Mouse (Mus musculus): ENCODE data around the gene Golga5. TPM values are rescaled to one million over a fixed set of nuclear protein-coding genes. Genes with fewer than 3 reads are reported as not detected.

The Golga5 gene
- 35.0 and 40.2 TPM in 2 replicates for polyA plus RNA-seq (2012; rRNA removed)

DNA sequence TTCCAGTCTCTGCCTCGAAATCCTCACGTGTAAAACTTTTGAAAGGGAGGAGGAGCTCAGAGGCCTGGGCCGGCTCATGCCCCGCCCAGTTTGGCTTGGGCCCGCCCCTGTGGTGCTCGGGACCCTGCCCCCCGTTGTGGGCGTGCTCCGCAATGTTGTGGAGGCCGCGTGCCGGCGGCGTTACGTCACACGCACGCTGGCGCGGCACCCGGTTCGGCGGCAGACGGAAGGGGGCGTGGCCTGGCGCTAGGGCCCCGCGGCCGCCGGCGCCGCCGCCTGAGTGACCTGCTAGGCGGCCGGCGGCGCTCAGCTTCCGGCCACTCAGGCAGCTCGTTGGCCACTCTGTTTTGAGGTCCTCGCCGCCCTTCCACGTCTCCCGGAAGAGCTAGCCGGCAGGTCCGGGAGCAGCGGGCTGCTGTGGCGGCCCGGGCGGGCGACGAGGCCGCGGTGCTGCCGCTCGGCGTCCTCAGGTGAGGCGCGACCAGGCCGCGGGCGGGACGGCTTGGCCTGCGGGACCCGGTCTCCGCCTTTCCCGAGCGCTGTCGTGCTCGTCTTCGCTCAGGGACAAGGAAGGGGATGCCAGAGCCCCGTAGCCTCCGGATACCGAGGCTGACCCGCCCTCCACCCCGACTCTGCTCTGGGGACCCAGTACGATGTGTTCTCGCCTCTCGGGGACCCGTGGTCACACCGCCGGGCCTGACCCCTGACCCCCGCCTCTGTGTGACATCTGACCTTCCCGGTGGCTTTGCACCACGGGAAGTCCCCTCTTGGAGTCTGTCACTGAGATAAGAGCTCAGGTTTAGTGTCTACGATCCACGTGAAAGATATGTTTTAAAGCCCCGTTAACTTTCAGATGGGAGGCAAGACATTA is at the start of gene Golga5:
TSS of gene Golga5 (plus strand) at position 242 of the 871 bp plus-strand sequence.
- peak; percentile 97 for DNase-seq (ENCODE audit: low spot score)

DNA sequence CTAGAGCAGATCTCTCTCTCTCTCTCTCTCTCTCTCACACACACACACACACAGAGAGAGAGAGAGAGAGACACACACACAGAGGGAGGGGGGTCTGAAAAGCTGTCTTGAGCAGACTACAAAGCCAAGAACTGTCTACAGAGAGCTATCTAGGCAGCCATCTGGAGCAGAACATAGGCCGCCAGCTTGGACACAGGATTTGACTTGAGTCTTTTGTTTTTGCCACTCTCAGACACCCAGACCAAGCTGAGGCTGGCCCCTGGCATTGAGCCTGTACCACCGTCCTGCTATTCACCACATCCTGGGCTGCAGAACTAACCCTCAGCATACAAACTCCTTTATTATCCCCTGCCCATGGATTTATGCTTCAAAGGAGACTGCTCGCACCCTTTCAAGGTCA is 49.4 kb upstream of the Golga5 start:
- DNase-seq (ENCODE audit: low spot score), result no peak

DNA sequence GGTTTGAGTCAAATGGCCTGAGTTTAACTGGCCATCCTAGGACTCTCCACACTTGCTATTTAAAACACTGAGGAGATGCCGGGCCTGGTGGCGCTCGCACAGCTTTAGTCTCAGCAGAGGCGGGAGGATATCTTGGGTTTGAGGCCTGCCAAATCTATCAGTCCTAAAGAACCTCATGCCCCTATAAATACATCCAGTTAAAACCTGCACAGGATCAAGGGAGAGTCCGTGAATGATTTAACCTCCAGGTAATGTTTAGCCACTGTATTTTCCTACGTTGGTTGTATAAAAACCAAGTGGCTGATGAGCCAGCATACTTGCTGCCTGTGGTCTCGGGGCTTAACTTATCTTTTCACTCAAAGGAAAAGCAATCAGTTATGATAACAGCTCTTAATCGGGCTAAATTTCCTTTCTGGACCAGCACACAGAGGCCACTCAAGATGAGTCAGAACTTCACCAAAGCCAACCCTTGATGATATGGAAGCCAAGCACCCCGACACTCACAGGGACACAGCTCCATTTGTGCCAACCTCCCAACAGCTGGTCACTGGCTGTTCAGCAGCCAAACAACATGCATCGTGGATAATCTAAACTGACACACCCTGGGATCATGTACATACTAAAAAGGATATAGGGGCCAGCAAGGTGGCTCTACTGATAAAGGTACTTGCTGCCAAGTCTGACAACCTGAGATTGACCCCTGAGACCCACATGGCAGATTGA is 48.6 kb upstream of the Golga5 start:
- no peak for DNase-seq (ENCODE audit: low spot score)

DNA sequence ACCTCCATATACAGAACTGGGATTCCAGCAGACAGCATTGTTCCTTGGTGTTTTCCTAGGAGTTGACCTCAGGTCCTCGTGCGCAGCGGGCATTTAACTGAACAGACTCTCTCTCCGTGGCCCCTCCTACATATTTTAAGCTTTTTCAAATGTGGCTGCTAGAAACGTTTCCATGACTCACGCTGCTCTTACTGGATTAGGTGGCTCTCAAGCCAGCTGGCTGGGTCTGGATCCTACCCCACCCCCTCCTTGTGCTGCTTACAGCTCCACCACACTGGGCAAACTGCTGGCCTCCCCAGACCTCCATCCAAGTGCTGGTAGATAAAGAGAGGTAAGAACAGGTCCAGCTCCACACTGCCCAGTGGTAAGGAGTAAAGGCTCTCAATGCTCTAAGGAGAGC is 46.9 kb upstream of the Golga5 start:
- no peak for DNase-seq (ENCODE audit: low spot score)

DNA sequence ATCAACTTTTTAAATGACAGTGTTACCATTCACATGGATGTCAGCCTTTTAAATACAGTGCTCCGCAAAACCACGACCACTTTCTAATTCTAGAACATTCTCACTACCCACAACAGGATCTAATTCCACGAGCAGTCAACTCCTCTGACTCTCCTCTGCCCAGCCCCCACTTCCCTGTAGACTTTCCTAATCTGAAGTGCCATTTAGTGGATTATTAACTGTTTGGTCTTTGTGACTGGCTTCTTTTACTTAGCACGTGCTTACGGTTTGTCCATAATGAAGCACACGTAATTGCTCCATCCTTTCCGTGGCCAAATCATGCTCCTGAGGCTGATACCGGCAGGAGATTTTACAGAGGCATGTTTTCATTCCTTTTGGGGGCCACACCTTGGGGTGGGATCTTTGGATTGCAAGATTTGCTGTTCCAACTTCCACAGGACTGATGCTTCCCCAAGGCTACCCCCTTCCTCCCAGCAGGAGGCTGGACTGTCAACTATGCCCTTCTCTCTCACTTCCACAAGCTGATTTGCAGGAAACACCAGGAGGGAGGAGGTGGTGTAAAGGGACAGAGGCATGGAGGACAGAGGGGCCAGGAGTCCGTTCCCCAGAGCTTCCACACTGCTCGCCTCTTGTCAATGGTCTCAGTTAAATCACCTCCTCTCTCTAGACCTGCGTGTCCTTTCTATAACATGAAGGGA is 46.2 kb upstream of the Golga5 start:
- DNase-seq (ENCODE audit: low spot score), result no peak

DNA sequence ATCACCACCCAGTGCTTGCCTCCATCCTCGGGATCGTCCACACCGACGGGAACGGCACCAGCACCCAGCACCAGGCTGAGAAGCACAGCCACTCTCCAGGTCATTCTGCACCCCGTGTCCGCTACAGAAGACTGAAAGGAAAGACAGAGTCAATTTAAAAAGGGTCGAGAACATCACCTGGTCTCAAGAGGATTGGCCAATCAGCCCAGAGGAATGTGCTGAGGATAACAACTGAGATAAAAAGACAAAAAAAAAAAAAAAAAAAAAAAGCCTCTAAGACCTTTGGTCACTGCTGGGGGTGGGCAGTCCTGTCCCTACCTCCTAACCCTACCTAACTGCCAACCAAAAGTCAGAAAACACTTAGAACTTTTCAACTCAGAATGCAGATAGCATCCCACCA is 45.3 kb upstream of the Golga5 start:
- no peak for DNase-seq (ENCODE audit: low spot score)

DNA sequence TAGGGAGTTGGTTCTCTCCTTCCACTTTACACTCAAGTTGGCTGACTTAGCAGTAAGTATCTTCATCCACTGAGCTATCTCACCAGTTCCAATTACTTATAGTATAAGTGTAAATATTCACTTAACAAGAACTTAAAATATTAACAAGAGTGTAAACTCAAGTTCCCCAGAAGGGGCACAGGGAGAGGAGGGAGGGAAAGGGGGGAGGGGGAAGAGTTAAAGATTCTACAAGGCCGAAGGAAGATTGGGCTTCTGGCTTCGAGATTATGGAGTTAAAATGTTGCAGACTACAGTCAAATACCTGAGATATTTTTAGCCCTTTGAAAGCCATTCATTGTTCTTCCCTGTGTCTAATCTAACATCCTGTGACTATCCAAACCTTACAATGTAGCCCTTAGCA is 44.5 kb upstream of the Golga5 start:
- no peak for DNase-seq (ENCODE audit: low spot score)

DNA sequence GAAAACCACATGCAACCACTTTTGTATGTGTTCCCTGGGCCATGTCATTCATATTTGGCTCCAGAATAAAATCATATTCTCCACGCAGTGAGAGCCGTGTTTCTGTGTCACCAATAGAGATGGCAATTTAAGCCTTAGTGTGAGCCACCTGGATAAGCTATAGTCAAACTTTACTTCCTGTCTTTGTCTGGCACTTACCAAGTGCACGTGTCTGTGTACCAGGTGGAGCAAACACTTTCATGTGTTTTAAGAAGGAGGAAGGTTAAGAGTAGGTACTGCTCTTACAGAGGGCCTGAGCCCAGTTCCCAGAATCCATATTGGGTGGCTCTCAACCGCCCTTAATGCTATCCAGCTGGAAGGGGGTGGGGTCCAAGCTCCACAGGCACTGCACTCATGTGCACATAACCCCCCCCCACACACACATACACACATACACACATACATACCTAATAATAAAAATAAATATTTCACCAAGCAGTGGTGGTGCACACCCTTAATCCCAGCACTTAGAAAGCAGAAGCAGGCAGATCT is 43.8 kb upstream of the Golga5 start:
- DNase-seq (ENCODE audit: low spot score), result no peak

DNA sequence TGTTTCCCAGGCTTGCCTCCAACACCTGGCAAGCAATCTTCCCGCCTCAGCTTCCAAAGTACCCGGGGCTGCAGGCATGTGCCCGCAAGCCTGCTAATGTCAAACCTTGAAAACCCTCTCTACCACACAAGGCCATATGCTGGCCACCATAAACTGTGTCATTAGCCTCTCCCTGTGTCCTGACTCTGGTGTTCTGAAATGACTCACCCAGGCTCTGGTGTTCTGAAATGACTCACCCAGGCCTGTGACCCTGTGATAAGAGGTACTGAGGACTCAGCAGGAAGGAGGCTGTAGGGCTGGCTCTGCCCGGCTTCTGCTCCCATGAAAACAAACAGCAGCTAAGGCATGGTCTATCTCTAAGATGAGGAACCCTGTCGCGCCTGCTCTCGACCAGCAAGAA is 42.6 kb upstream of the Golga5 start:
- DNase-seq (ENCODE audit: low spot score), result no peak

DNA sequence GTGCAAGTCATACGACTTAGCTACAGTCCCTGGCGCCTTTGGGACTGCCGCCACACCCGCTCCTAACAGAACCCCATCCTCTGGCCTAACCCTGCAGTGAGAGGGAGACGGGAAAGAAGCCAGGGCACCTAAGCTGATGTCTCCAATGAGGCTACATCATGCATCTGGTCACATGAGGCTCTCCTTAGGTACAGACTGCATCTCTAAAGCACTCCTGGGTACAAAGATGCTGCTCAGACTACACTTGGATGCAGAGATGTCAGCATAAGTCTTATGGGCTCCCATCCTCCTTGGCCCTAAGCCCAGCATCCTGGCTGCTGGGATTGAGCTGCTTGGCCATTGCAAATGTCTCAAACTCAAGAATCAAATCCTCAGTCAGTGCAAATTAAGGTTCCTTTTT is 39.3 kb upstream of the Golga5 start:
- no peak for DNase-seq (ENCODE audit: low spot score)

DNA sequence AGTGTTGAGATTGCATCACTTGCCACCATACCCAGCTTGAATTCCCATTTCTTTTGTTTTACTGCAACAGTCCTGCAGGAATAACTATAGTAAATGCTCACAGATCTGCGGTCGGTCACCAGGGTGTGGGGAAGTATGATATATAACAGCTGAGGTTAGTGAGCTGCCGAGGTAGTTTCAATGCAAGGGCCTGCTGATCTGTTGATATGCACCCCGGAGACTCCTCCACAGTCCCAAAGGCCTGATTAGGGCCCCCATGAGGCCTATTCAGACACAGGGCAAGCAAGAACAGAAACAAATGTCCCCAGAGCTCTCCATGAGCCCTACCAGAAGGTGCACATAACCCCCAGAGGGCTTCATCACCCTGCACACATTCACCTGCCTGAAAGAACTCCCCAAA is 38.7 kb upstream of the Golga5 start:
- no peak for DNase-seq (ENCODE audit: low spot score)

DNA sequence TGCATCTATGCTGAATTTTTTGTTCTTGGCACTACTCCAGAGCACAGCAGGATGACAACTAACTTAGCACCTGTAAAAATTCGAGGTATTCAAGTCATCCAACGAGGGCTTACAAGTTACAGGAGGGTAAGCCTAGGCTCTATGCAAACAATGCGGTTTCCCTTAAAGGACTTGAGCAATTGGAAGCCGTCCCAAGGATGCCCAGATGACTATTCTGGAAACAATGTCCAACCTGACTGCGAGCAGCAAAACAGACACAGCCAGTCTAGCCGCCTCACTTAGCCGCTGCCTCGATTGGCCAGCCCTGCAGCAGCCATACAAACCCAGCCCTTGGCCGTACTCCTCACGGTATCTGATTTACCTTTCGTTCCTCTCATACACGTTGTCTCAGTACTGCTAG is 36.7 kb upstream of the Golga5 start:
- no peak for DNase-seq (ENCODE audit: low spot score)

DNA sequence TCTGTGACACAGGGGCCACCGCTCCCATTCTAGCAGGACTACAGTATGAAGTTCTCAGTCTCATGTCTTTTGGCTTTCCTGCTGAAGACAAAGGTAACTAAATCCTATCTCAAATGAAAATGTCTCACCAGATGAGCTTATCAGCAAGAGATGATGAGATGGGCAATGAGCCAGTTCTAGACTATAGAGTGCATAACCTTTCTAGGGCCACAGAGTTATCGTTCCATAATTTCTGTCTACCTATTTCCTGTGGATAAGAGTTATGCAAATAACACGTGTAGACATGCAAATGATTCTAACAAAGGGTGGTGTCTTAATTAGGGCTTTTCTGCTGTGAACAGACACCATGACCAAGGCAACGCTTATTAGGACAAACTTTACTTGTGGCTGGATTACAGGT is 34.8 kb upstream of the Golga5 start:
- no peak for DNase-seq (ENCODE audit: low spot score)

DNA sequence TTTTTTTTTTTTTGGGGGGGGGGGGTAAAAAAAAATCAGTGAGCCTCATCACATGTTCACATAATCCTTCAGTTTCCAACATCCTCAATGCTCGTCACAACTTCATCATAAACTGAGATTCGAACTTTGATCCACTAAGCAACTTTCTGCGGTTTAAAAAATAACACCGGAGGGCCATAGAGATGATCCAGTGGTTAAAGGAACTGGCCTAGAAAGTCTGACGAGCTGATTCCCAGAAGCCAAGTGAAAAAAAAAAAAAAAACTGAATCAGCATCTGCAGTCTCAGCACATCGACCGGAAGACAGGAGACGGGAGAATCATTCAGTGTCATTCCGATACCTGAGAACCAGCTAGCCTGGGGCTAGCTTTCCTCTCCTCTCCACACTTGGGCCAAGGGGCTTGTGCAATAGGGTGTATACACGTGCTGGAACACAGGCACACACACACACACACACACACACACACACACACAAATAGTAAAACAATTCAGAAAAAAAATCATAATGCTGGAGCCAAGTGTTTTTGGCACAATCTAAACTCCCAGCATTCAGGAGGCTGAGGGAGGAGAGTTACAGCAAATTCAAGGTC is 31.9 kb upstream of the Golga5 start:
- DNase-seq (ENCODE audit: low spot score), result no peak

DNA sequence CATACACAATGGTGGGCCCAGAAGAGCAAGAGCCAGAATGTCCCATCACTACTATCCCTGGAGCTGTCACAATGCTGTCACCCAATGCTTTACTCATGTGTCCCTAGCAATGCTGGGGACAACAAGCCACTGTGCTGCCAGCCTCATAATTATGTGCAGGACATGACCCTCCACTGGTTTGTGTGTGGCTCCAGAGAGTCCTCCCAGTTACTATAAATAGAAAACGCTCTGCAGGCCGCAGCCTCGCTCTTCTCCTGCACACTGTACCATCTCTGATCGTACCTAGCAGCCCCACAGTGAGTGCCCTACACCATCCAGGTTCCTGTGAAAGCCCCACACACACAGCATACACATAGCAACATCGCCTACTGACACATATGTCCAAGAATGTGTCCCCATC is 31.0 kb upstream of the Golga5 start:
- DNase-seq (ENCODE audit: low spot score), result no peak

DNA sequence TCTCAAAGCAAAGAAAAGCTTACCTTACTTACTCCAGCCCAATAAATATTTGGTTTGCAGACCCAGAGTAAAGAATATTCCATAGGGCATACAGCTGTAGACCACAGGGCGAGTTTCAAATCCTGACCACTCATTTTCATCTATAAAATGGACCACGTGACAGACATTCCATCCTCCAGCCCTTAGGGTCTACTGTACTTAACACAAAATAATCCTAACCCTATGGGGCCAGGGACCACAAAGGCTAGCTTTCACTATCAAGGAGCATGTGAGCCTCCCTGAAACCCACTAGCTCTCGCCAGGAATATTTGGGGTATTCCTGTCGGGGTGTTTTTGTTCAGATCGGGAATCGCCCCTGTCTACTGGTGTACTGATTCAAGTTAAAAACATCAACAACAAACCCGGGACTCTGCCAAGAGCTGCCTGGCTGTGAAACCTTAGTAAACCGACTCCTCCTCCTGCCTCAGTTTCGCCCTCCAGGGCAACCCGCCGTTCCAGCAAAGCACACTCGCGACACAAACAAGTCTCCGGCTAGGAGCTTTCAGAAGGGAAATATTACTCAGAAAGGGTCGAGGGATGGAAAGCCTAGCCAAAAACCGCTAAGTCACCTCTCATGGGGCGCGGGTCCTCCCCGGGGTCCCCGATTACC is 29.8 kb upstream of the Golga5 start:
- no peak for DNase-seq (ENCODE audit: low spot score)

DNA sequence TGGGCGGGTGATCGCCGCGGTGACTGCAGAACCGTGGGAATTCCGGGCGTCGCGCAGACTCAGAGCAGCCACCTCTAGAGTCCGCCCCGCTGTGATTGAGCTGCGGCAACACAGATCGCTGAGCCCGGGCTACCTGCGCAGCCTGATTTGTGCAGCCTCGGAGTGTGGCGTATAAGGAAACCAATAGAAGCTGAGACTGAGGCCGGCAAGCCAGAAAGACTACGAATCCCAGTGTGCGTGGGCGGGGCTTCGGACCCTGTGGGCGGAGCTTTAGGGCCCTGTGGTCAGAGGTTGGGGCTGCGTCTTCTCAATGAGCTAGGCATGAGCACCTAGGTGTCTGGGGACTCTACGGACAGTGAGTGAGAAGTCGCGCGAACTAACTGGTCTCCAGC is 29.3 kb upstream of the Golga5 start, which contains the start of gene Lgmn:
TSS of gene Lgmn (minus strand) at position 182 of the 392 bp plus-strand sequence.
- peak; percentile 86 for DNase-seq (ENCODE audit: low spot score)

DNA sequence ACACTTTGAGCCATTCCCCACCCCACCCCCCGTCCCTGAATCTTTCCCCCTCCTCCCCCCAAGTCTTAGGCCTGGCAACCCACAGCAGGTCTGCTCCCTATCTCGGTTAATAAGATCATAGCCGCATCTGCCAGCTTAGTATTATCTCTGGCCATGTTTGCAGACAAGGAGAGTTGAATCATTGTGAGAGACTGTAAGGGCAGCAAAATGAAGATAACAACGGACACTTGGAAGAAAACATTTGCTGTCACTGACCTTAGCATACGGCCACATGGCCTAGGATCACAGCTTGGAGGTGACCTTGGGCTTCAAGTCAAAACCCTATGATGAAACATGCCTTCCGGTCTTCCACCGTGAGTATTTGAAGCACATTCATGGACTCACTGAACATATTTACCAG is 28.4 kb upstream of the Golga5 start:
- DNase-seq (ENCODE audit: low spot score), result no peak

DNA sequence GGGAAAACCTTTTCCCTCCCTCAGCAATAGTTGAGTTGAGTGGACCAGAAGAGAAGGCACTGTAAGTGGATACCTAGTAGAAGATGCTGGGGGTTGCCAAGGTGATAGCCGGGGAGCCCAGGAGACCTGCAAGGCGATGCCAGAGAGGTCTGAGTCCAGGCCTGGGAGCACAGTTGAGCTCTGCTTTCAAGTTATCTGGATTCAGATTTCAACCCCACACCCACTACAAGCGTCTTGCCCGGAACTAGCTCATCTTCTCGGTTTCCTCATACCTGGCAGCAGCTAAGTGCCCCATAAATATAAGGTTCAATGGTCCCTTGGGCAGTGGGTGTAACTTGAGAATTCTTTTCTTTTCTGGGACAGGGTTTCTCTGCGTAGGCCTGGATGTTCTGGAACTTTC is 27.8 kb upstream of the Golga5 start:
- DNase-seq (ENCODE audit: low spot score), result no peak

DNA sequence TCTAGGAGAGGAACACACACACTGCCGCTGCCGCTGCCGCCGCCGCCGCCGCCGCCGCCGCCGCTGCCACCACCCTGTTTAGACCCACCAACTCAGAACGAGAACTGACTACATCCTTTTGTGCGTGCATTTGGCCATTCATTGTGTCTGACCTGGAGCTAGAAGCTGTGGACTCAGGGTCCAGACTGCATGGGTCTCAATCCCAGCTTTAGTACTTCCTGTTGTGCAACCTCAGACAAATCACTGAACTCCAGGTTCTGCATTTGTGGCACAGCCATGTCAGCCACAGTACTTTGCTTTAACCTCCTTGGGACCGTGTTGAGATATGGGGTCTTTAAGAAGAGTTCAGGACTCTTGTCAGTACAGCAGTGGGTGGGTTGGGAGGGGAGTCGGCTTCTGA is 26.3 kb upstream of the Golga5 start:
- DNase-seq (ENCODE audit: low spot score), result no peak

DNA sequence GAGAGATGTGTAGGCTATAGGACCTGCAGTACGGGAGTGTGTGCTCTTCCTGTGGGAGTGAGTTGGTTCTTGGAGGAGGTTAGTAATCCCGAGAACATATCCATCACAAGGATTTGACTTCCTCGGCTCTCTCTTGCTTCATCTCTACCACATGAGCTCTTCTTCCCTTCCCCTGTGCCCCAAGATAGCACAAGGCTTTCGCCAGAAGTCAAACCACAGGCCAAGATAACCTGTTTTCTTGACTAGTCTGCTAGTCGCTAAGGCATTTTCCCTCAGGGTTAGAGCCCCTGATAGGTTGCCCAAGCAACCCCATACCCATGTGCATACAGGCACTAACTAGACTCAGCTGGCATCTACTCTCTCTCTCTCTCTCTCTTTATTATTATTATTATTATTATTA is 25.3 kb upstream of the Golga5 start:
- DNase-seq (ENCODE audit: low spot score), result no peak
